Mouse (Mus musculus) heart, adult 11 months (tissue): ENCODE measurements around the gene Arhgap42.

Experiments
- DNase-seq: peaks from one replicate; pipeline ENCODE4 v3.0.0; 2022

The Arhgap42 gene

GRCm38 (mm10) chr9:9001170-9001569 is 237.7 kb downstream of the Arhgap42 start:
- no peak for DNase-seq

- no peak for DNase-seq
Observed at GRCm38 (mm10) chr9:8996494-8996893, 242.4 kb downstream of the Arhgap42 start.

- DNase-seq: no peak
Observed at GRCm38 (mm10) chr9:8982315-8982714, 256.6 kb downstream of the Arhgap42 start.

GRCm38 (mm10) chr9:8977775-8978174 is 261.1 kb downstream of the Arhgap42 start:
- DNase-seq: no peak

- DNase-seq: no peak
Observed at GRCm38 (mm10) chr9:8971491-8971890, 267.4 kb downstream of the Arhgap42 start, which contains the start of gene Gm16485. TSS of gene Gm16485 (plus strand) at chr9:8971791.

- DNase-seq: peak; percentile 95
Observed at GRCm38 (mm10) chr9:8970240-8970639, 268.7 kb downstream of the Arhgap42 start.

GRCm38 (mm10) chr9:8964512-8965133 is 274.3 kb downstream of the Arhgap42 start:
- DNase-seq: no peak

- no peak for DNase-seq
Observed at GRCm38 (mm10) chr9:8953306-8953705, 285.6 kb downstream of the Arhgap42 start.
